Mouse (Mus musculus) small intestine, adult 2 months (tissue): Measurements from ENCODE around the gene Calhm2. TPM values are rescaled to one million over a fixed set of nuclear protein-coding genes. Genes with fewer than 3 reads are reported as not detected.
A peak's percentile ranks its signal among the peaks of the same experiment; 100 is the strongest.

Source experiments
- H3K27ac ChIP-seq: fragments of 200-500 bp; 2 replicates; pipeline ENCODE4 v1.5.1; 2012; ENCODE audit warnings: low read depth, low read length, control low read depth, inconsistent platforms; ENCODE audit not compliant: insufficient read depth
- H3K27me3 ChIP-seq: fragments of 200-500 bp; 2 replicates; pipeline ENCODE4 v1.6.1; 2012; ENCODE audit warnings: mild to moderate bottlenecking, moderate library complexity, low read length, inconsistent platforms; ENCODE audit not compliant: control insufficient read depth, insufficient read depth
- H3K36me3 ChIP-seq: fragments of 200-500 bp; 2 replicates; pipeline ENCODE4 v1.6.1; 2012; ENCODE audit warnings: mild to moderate bottlenecking, low read length, control low read depth, inconsistent platforms; ENCODE audit not compliant: control insufficient read depth, insufficient read depth
- H3K4me1 ChIP-seq: fragments of 200-500 bp; 2 replicates; pipeline ENCODE4 v1.6.1; 2012; ENCODE audit warnings: low read length, inconsistent platforms, mixed read lengths; ENCODE audit not compliant: control insufficient read depth, insufficient read depth, insufficient read length
- H3K4me3 ChIP-seq: fragments of 200-500 bp; 2 replicates; pipeline ENCODE4 v1.5.1; 2012; ENCODE audit warnings: low read depth, mild to moderate bottlenecking, control low read depth, inconsistent platforms, low read length, moderate library complexity
- CTCF ChIP-seq: fragments of 200-500 bp; IDR thresholded peaks from 2 replicates; pipeline ENCODE4 v1.5.1; 2012; ENCODE audit warnings: low read depth, mild to moderate bottlenecking, control low read depth, inconsistent platforms, low read length, moderate library complexity, mixed read lengths; ENCODE audit not compliant: insufficient replicate concordance, insufficient read length; ENCODE audit errors: extremely low read depth
- POLR2A ChIP-seq: fragments of 200-500 bp; IDR thresholded peaks from 2 replicates; pipeline ENCODE4 v1.6.1; 2012; ENCODE audit warnings: low read depth, mild to moderate bottlenecking, control low read depth, inconsistent platforms, low read length, moderate library complexity
- whole genome bisulfite sequencing: fragments of 180-500 bp; shearing (Covaris S2); methylation state at CpG from one replicate; pipeline ENCODE4 v1.1.7; 2018; 5-methylcytosine and 5-hydroxymethylcytosine counted together
- polyA plus RNA-seq: library from polyadenylated mRNA; depleted of rRNA; stranded (reverse); fragments of >200 nt; gene quantifications from 2 replicates; pipeline ENCODE4 v1.2.3, GENCODE M21; 2012

Gene Calhm2
- polyA plus RNA-seq, 1 experiment = 6.1 TPM

DNA sequence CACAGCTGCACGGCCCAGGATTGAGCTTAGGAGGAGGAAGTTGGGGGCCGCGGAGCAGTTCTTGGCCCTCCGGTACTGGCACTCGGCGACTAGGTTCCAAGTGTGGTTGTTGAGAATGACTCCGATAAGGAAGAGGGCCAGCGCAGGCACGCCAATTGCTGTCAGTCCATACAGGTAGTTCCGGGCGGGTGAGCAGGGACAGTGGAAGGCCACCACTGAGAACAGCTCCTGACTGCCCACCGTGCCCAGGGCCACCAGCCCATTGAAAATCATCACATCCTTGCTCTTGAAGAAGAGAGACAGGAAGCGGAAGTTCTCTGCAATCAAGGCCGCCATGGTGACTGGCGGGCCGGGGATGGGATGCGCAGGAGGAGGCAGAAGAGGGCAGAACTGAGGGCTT, 2.5 kb downstream of the Calhm2 start:
- no peaks in the 10 kb centered on the region for H3K27me3 ChIP-seq
- H3K4me3 ChIP-seq = no peak overlapping the region
- peaks cover 24% of the 10 kb centered on the region for H3K4me1 ChIP-seq
- WGBS = 94% methylated on average over 16 of the region's 17 CpGs
- no peak for TF ChIP-seq POLR2A
- TF ChIP-seq CTCF = no peak
- H3K27ac ChIP-seq = no peak overlapping the region
- peaks cover 19% of the 10 kb centered on the region for H3K36me3 ChIP-seq

DNA sequence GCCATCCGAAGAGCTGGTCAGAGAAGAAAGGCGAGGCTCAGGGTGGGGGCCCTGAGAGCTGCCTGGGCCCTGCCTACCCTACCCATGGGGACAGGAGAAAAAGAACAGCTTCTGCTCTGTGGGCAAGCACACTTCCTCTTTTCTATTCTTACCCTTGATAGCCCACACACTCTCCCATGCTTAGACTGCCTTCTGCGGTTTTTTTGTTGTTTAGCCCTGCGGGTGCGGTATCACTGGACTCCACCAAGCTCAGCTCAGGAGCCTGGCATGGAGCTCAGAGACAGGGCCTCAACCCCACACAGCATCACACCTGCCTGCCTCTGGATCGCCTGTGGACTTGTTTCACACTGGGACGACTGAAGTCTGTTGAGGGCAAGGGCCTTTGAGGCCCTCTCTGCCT, 4.9 kb downstream of the Calhm2 start:
- peaks cover 43% of the 10 kb centered on the region for H3K36me3 ChIP-seq
- TF ChIP-seq CTCF (no peak), POLR2A (no peak)

DNA sequence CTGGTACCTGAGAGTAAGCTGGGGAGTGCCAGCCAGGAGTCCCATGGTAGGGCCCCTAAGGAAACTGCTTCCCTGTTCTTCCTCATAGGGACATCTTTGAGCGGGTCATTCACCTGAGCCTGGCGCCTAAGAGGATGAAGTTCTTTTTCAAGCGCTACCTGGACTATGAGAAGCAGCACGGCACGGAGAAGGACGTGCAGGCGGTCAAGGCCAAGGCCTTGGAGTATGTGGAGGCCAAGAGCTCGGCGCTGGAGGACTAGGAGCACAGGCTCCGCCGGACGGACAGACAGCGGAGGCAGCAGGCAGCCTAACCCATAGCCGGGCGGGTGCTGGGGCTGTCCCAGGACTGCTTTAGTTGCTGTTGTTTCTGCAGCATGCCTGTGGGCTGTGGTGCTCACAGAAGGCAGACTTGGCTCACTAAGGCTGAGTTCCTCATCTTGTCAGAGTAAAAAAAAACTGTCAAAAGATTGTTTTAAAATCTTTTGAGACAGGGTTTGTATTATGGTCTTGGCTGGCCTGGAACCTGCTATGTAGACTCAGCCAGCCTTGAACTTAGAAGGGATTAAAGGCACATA, 7.5 kb downstream of the Calhm2 start:
- no peaks in the 10 kb centered on the region for H3K27me3 ChIP-seq
- 94% methylated on average over 15 of the region's 15 CpGs for WGBS
- H3K4me1 ChIP-seq = peaks cover 7% of the 10 kb centered on the region
- TF ChIP-seq POLR2A = no peak
- no peak for TF ChIP-seq CTCF
- H3K27ac ChIP-seq = no peak overlapping the region
- H3K4me3 ChIP-seq = no peak overlapping the region
- H3K36me3 ChIP-seq = peaks cover 61% of the 10 kb centered on the region

More for the DNA sequence above, 4.9 kb downstream of the Calhm2 start:
- Histone ChIP-seq H3K4me1 (peaks cover 21% of the 10 kb centered on the region), H3K27me3 (no peaks in the 10 kb centered on the region), H3K4me3 (no peak overlapping the region; the same call in 1 of the 2 replicates), H3K27ac (peak overlapping the region; percentile 27; the same call in 1 of the 2 replicates)
- 74% methylated on average over 7 of the region's 7 CpGs for WGBS

DNA sequence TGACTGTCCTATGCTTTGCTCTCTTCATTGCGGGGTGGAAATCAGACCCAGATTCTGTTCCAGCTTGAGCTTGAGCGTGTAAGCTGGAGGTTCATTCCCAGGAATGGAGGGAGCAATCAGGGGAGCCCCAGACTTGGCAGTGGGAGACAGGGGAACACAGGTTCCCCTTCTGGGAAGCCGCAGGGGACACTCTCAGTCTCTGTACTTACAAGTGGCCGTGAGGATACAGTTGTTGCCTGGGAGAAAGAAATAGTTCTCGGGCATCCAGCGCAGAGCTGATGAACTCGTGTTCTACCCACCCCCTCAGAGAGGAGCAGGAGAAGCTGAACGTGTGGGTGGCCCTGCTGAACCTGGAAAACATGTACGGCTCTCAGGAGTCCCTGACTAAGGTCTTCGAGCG, 9.3 kb downstream of the Calhm2 start:
- TF ChIP-seq POLR2A (no peak), CTCF (no peak)
- no peak overlapping the region for H3K4me3 ChIP-seq
- H3K36me3 ChIP-seq = peaks cover 70% of the 10 kb centered on the region
- H3K4me1 ChIP-seq = peaks cover 5% of the 10 kb centered on the region
- H3K27me3 ChIP-seq = no peaks in the 10 kb centered on the region
- no peak overlapping the region for H3K27ac ChIP-seq
- 90% methylated on average over 11 of the region's 11 CpGs for WGBS

DNA sequence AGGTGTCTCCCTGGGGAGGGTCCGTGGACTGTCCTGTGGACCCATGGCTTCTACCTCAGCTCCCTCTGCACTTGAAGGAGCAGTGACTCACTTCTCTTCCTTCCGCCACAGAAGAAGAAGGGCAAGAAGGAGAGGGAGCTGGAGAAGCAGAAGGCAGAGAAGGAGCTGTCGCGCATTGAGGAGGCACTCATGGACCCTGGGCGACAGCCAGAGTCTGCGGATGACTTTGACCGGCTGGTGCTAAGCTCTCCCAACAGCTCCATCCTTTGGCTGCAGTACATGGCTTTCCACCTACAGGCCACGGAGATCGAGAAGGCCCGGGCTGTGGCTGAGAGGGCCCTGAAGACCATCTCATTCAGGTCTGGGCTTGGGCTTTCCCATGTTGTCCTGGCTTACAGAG, 9.9 kb downstream of the Calhm2 start:
- no peak for TF ChIP-seq POLR2A
- TF ChIP-seq CTCF = no peak
- Histone ChIP-seq H3K4me3 (no peak overlapping the region), H3K36me3 (peaks cover 70% of the 10 kb centered on the region), H3K27ac (no peak overlapping the region), H3K4me1 (peaks cover 5% of the 10 kb centered on the region), H3K27me3 (no peaks in the 10 kb centered on the region)
- WGBS = 90% methylated on average over 10 of the region's 10 CpGs

DNA sequence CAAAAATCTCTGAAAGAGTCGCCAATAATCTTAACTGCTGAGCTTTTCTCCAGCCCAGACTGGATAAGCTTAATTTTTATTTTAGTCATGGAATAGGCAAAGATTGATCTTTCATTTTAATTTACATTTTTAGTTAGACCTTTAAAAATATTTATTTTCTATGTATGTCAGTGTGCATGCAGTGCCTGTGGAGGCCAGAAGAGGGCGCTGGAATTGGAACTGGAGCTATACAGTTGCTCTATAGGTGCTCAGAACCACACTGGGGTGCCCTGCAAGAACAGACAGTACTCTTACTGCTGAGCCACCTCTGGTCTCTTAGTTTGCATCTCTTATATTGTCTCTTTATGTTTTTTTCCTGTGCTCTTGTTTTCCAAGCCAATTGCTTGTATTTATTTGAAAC, 15.3 kb downstream of the Calhm2 start:
- WGBS = 24% methylated on average over 2 of the region's 2 CpGs
- H3K36me3 ChIP-seq = peaks cover 45% of the 10 kb centered on the region
- no peaks in the 10 kb centered on the region for H3K4me1 ChIP-seq
- TF ChIP-seq CTCF (peak; percentile 77; the same call in 1 of the 2 replicates), POLR2A (no peak)
- no peaks in the 10 kb centered on the region for H3K27me3 ChIP-seq
- no peak overlapping the region for H3K4me3 ChIP-seq
- no peak overlapping the region for H3K27ac ChIP-seq

DNA sequence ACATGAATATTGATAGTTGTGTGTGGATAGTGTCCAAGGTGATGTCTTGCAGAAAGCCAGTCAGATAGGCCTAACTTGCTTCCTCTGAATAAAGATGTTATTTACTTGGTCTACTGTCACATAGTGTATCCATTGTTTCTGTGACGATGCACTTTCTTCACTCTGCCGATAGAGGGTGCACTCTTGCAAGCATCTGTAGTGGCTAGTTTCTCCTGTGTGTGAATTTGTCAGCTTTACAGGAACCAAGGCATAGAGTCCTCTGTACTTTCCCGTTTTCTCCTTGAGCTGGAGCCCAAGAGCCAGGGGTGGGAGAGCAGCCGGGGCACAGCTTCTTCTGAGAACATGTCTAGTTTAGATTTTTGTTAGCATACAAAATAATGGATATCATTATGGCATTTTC, 17.0 kb downstream of the Calhm2 start:
- no peak for TF ChIP-seq POLR2A
- peak; percentile 45; the same call in 1 of the 2 replicates for TF ChIP-seq CTCF
- 39% methylated on average over 4 of the region's 4 CpGs for WGBS

DNA sequence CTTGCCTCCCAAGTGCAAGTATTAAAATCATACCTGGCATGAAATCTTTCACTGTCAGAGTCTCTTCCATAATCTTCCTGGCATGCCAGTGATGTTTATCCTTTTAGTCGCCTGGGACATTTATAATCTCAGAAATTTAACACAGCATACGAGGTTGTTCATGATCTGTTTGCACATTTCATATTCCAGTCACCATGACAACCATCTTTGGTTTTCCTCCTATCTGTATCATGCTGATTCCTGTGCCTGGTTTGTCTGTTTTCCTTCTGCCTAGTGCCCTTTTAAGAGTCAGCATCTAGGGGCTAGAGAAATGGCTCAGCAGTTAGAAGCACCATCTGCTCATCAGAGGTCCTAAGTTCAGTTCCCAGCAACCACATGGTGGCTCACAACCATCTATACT, 19.5 kb downstream of the Calhm2 start:
- Histone ChIP-seq H3K27me3 (no peaks in the 10 kb centered on the region), H3K4me3 (no peak overlapping the region), H3K27ac (no peak overlapping the region), H3K36me3 (peaks cover 41% of the 10 kb centered on the region), H3K4me1 (no peaks in the 10 kb centered on the region)
- 72% methylated on average over 2 of the region's 2 CpGs for WGBS
- no peak for TF ChIP-seq CTCF
- TF ChIP-seq POLR2A = no peak

More for the DNA sequence above, 17.0 kb downstream of the Calhm2 start:
- H3K4me1 ChIP-seq = no peaks in the 10 kb centered on the region
- no peak overlapping the region for H3K4me3 ChIP-seq
- H3K36me3 ChIP-seq = peaks cover 39% of the 10 kb centered on the region
- no peaks in the 10 kb centered on the region for H3K27me3 ChIP-seq
- no peak overlapping the region for H3K27ac ChIP-seq
